Mouse (Mus musculus): Measurements from ENCODE around the gene Bahd1.

GRCm38 (mm10) chr2:118907781-118908180, 7.6 kb downstream of the Bahd1 start:
- TF ChIP-seq HCFC1 (IDR thresholded peaks at IDR 0.05; ENCODE audit: borderline replicate concordance, insufficient read depth, low read length) (no peak), MAFK (IDR thresholded peaks at IDR 0.05; ENCODE audit: insufficient read depth, low read depth, low read length) (no peak), CHD2 (IDR thresholded peaks at IDR 0.05; ENCODE audit: low read depth, low read length) (no peak), ZNF384 (IDR thresholded peaks at IDR 0.05; ENCODE audit: low read depth, low read length) (no peak)

All from ES-E14 (cell line).